Mouse (Mus musculus) gonadal fat pad, adult 2 months (tissue): ENCODE data around the gene Fry. TPM values are rescaled to one million over a fixed set of nuclear protein-coding genes. Genes with fewer than 3 reads are reported as not detected.

Source experiments
- DNase-seq: peaks from one replicate; pipeline ENCODE4 v3.0.0-alpha.2; 2012; ENCODE audit warnings: low read depth
- polyA plus RNA-seq: library from polyadenylated mRNA; depleted of rRNA; stranded (reverse); fragments of >200 nt; gene quantifications from 2 replicates; pipeline ENCODE4 v1.2.3, GENCODE M21; 2012

The Fry gene
- polyA plus RNA-seq, 1 experiment, result 53.3 TPM

DNA sequence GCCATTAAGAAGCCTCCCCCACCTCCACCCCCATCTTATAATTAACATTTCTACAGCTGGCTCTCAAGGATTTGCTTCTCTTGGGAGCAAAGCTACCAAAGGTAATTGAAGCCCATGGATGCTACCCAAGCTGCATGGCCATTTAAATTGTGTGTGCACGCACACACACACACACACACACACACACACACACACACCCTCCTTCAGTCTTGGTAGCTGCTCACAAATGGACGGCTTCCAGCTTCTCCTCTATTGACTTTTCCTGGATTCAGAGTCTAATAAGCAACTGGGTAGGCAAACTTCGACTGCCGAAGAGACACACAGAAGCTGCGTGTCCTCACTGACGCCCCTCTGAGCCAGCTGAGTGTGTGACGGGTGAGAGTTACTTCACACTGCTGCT lies 11.7 kb downstream of the Fry start:
- no peak for DNase-seq

DNA sequence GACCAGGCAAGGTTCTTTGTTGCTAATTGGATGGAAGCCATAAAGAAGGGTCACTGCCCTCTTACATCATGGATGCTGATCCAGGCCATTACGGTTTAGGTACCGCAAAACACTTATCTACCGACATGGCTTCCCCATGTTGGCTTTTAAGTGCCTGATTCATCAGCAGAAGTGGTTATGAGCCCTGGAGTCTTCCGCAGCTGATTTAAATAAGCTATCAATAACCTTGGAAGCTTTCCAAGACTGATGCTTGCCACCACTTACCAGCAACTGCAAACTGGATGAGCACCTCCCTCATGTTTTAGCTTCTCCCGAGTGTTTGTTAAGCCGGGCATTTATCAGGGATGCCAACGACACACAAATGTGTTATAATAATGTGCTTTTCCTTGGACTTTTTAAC lies 12.7 kb downstream of the Fry start:
- no peak for DNase-seq

- no peak for DNase-seq
Observed at GRCm38 (mm10) chr5:150134651-150135050, 16.2 kb downstream of the Fry start.

DNA sequence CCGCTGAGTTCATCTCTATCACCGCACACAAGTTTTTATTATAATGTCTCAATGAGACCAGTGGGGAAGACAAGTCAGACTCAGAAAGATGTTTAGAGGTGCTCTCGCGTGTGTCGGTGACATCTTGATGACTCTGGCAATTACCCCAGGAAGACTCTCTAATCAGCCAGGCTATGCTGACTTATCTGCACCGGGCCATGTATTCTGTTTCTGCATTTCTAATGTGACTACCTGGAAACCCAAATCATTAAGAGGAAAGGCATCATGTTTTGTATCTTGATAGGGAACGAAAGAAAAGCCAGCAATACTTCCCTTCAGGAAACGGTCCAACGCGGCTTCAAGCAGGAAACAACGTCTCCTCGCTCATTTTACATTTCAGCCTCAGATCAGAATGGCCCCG lies 17.1 kb downstream of the Fry start:
- no peak for DNase-seq

DNA sequence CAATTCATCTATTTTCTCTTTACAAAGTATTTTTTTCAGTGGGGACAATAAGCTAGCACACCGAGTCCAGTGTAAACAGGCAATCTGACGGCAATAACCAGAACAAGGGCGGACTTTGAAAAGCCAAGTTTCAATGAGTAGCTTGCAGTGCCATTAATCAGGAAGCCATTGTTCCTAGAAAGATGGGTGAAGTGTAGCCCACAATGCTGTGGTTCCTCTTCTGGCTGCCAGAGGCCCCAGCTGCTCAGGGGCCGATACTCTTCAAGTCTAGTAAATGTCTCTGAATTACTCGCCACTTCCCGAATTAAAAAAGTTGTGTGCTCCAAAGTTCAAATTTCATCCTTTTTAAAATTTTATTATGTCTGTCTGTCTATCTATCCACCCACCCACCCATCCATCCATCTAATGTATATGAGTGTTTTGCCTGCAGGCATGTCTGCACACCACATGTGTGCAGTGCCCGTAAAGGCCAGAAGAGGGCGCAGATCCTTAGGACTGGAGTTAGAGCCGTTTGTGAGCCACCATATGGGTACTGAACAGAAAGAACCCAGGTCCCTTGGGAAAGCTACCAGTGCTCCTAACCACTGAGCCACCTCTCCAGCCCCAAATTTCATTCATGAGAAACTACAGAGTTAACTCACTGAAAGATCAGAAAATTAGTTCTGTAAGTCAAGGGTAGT lies 19.5 kb downstream of the Fry start:
- no peak for DNase-seq

DNA sequence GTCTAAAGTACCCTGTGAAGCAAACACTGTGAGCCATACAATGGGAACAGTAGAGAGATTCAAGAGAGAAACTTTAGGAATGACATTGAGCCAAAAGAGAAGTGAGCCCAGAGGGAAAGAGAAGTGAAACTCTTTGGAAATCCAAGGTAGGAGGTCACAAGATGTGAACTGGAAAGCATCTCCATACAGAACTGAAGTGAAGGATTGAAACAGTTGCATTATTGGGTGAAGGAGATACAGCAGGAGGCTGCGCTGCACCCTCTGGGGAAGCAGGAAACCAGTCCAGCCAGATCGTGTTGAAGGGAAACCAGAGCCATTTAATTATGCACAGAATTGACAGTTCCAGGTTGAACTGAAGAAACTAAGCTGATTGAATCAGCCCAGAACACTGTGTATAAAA lies 22.1 kb downstream of the Fry start:
- DNase-seq, result no peak

- DNase-seq, result no peak
Observed at GRCm38 (mm10) chr5:150145967-150146366, 27.5 kb downstream of the Fry start.

DNA sequence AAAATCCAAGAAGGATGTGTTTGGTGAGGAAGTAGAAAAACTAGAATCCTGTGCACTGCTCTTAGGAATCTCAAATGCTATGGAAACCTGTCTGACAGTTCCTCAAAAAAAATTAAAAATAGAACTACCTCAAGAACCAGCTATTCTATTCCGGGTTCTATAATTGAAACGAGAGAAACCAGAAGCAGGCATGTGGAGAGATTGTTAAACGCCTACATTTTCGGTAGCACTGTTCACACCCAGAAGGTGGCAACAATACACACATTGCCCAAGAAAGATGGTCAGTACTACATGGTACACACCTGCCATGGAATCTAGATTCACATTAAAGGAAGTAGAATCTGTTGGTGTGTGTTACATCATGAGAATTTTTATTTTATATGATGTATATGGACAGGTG lies 28.2 kb downstream of the Fry start:
- DNase-seq, result no peak

DNA sequence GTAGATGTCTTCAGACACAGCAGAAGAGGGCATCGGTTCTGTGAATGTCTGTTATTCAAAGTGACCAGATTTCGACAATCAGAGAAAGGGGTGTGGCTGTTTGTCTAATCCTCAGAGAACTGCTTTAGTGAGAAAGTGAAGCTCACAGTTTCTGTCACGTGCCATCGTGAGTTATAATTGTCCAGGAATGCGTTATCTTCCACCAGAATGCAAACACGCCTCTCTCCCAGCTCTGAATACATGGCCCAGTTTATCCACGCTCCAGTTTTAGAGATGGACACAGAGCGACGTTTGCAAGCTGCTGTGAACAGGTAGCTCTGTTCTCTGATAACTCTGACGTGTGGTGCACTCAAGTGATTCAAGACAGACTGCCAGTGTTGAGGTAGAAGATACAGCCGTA lies 31.3 kb downstream of the Fry start:
- DNase-seq, result no peak

DNA sequence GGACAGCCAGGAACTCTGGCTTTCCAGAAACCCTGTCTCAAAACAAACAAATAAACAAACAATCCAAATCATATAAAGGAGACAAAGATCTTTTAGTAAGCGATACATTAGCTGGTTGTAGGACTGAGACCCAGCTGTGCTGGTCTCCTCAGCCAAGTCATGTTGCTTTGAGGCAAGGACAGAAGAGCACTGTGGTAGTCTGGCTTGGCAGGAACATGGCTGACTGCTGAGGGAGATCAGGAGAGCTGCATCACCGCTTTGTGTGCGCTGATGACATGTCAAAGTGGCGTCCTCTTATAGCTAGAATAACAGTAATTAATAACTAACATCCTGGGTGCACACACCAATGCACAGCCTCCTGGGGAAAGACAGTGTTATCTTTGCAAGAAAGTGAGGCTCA lies 32.5 kb downstream of the Fry start:
- DNase-seq, result no peak

DNA sequence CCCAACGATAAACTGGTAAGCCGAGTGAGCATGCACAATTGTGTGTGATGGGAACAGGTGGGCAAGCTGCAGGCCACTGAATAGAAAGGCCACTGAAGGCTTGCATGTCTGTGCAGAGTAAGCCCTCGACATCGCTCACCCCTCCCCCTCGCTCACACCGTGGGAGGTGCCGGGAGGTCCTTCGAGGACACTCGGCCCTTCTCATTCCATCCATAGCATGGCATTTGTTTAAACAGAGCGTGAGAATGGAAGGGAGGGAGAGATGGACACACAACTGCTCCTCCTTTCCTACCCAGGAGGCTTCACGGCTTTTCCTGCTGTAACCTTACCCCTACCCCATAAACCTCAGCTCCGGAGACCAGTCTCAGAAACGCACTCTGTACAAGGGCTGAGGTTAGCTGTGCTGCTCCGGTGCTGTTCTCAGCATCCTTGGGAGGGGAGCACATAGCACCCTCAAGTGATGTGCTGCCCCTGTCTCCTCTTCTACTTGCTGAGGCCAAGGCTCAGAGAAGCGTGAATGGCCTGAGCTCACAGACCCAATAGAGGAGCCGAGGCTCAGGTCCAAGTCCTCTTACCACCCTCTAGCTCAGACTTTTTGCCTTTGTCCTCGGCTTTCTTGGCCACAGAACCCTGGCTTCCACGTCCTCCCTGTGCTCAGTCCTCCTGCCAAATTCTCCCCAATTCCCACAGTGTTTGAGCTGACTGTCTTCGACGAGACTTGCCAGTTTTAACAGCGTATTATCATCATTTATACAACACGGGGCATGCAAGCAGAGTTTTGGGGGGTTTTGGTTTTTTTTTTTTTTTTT lies 33.8 kb downstream of the Fry start:
- no peak for DNase-seq

- no peak for DNase-seq
Observed at GRCm38 (mm10) chr5:150152880-150153281, 34.4 kb downstream of the Fry start.

- no peak for DNase-seq
Observed at GRCm38 (mm10) chr5:150155388-150155787, 36.9 kb downstream of the Fry start.

GRCm38 (mm10) chr5:150156063-150156786 lies 37.8 kb downstream of the Fry start:
- no peak for DNase-seq

GRCm38 (mm10) chr5:150157682-150158081 lies 39.2 kb downstream of the Fry start:
- no peak for DNase-seq

DNA sequence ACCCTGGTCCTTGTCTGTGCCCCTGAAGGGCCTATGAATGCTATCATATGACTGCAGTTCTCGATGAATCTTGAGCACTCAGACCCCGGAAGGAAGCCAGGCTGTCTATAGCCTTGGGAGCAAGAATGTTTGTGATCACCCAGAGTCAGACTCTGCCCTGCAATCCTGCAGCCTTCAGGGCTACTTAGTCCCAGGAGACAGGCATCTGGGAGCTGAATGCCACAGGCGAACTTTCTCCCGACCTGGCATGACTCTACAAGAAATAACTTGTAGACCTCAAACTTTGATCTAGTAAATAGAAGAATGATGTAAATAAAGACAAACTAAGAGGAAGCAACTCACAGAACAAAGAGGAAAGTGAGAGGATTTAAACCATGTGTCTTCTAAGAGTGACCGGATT lies 40.7 kb downstream of the Fry start:
- no peak for DNase-seq

DNA sequence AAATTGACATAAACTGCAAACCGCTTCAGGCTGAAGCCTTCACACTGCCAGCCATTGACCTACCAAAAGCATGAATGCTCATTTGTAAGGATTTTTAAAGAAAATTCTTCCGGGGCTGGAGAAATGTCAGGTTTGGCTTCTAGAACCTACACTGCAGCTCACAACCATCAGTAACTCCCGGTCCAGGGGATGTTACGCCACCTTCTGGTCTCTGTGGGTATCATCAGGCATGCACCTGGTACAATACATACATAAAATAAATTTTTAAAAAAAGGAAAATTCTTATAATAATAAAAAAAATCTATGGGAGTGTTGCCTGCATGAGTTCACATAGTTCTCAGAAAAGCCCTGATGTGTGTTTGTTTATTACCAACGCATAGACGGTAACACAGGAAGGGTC lies 42.7 kb downstream of the Fry start:
- no peak for DNase-seq

GRCm38 (mm10) chr5:150161898-150162297 lies 43.5 kb downstream of the Fry start:
- no peak for DNase-seq

GRCm38 (mm10) chr5:150164671-150165070 lies 46.2 kb downstream of the Fry start:
- no peak for DNase-seq

GRCm38 (mm10) chr5:150166811-150167210 lies 48.4 kb downstream of the Fry start:
- DNase-seq, result no peak

- DNase-seq, result no peak
Observed at GRCm38 (mm10) chr5:150167287-150167686, 48.8 kb downstream of the Fry start.

GRCm38 (mm10) chr5:150168712-150169111 lies 50.3 kb downstream of the Fry start:
- no peak for DNase-seq

DNA sequence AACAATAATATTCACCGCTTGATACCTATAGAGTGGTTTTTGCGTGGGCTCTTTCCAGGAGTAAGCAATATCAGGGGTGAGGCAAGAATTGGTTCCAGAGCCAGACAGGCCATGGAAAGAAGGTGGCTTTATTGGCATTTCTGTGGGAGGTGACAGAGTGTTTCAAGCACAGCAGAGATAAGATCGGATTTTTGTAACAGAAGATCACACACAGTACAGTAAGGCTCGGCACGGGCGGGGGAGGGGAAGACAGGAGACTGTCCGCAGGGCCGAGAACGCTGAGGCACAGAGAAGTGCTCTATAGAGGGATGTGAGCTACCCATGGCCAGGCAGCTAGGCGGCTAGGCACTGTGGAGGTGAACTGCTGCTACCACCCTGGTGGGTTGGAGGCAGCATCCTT lies 53.1 kb downstream of the Fry start:
- peak; percentile 92 for DNase-seq
